Mouse (Mus musculus) MEL (cell line): ENCODE measurements around the gene Asic3. TPM values are rescaled to one million over a fixed set of nuclear protein-coding genes. Genes with fewer than 3 reads are reported as not detected.

ENCODE experiments used
- DNase-seq: peaks from one replicate; pipeline ENCODE4 v3.0.0; 2011; ENCODE audit warnings: low read depth, low spot score
- H3K27ac ChIP-seq: 2 replicates; pipeline ENCODE4 v1.5.1; 2012; ENCODE audit warnings: low read depth, mild to moderate bottlenecking, control low read depth, low read length, moderate library complexity; ENCODE audit not compliant: control insufficient read depth
- H3K27me3 ChIP-seq, 2 experiments: fragments of 150-350 bp in 1 of 2; sonication (generic) in 1 of 2; 2 replicates each; pipeline ENCODE4 v1.6.1; 2012; ENCODE audit warnings: low read length in 2 of 2, mild to moderate bottlenecking in 2 of 2, improper control_type of control experiment in 1 of 2, moderate library complexity in 1 of 2; ENCODE audit not compliant: insufficient read depth in 2 of 2, control insufficient read depth in 1 of 2
- H3K36me3 ChIP-seq, 2 experiments: 2 replicates each; pipeline ENCODE4 v1.6.1; 2012 to 2014; ENCODE audit warnings: low read length in 2 of 2, improper control_type of control experiment in 1 of 2, inconsistent platforms in 1 of 2, mild to moderate bottlenecking in 1 of 2; ENCODE audit not compliant: insufficient read depth in 2 of 2, control insufficient read depth in 1 of 2
- H3K4me1 ChIP-seq, 2 experiments: fragments of 150-350 bp in 1 of 2; sonication (generic) in 1 of 2; 2 replicates each; pipeline ENCODE4 v1.6.1; 2012; ENCODE audit warnings: low read length in 2 of 2, improper control_type of control experiment in 1 of 2, mild to moderate bottlenecking in 1 of 2; ENCODE audit not compliant: insufficient read depth in 2 of 2, control insufficient read depth in 1 of 2
- H3K4me3 ChIP-seq, 2 experiments: fragments of 150-350 bp in 1 of 2; sonication (generic) in 1 of 2; 2 replicates each; pipeline ENCODE4 v1.5.1; 2012; ENCODE audit warnings: low read depth in 2 of 2, low read length in 2 of 2, mild to moderate bottlenecking in 2 of 2, moderate library complexity in 2 of 2, control low read depth in 1 of 2, improper control_type of control experiment in 1 of 2; ENCODE audit not compliant: control insufficient read depth in 1 of 2, insufficient read depth in 1 of 2
- H3K79me2 ChIP-seq: 2 replicates; pipeline ENCODE4 v1.6.1; 2012; ENCODE audit warnings: mild to moderate bottlenecking, low read length, moderate library complexity; ENCODE audit not compliant: control insufficient read depth, poor library complexity, insufficient read depth
- H3K9ac ChIP-seq: 2 replicates; pipeline ENCODE4 v1.6.1; 2012; ENCODE audit warnings: low read depth, mild to moderate bottlenecking, control low read depth, low read length, moderate library complexity; ENCODE audit not compliant: control insufficient read depth, poor library complexity, severe bottlenecking
- H3K9me3 ChIP-seq: fragments of 150-350 bp; sonication (generic); replicated peaks from 2 replicates; pipeline ENCODE4 v1.6.1; 2012; ENCODE audit warnings: mild to moderate bottlenecking, low read length, improper control_type of control experiment, moderate library complexity; ENCODE audit not compliant: insufficient read depth
- CHD2 ChIP-seq: IDR thresholded peaks from 2 replicates; pipeline ENCODE4 v1.6.1; 2011; ENCODE audit warnings: low read length, improper control_type of control experiment
- E2F4 ChIP-seq: IDR thresholded peaks from 2 replicates; pipeline ENCODE4 v1.6.1; 2011; ENCODE audit warnings: low read depth, low read length, improper control_type of control experiment, borderline replicate concordance
- ELF1 ChIP-seq: IDR thresholded peaks from 2 replicates; pipeline ENCODE4 v1.6.1; 2014; ENCODE audit warnings: low read depth, mild to moderate bottlenecking, inconsistent platforms, low read length, improper control_type of control experiment, moderate library complexity
- EP300 ChIP-seq, 2 experiments: IDR thresholded peaks; 2 replicates each; pipeline ENCODE4 v1.6.1; 2011; ENCODE audit warnings: improper control_type of control experiment in 2 of 2, low read length in 2 of 2, low read depth in 1 of 2, mild to moderate bottlenecking in 1 of 2
- ETS1 ChIP-seq: IDR thresholded peaks from 2 replicates; pipeline ENCODE4 v1.6.1; 2012; ENCODE audit warnings: low read depth, mild to moderate bottlenecking, inconsistent platforms, low read length, improper control_type of control experiment, moderate library complexity
- GATA1 ChIP-seq: IDR thresholded peaks from 2 replicates; pipeline ENCODE4 v1.6.1; 2011; ENCODE audit warnings: low read depth, low read length, improper control_type of control experiment
- HCFC1 ChIP-seq: IDR thresholded peaks from 2 replicates; pipeline ENCODE4 v1.6.1; 2012; ENCODE audit warnings: low read depth, mild to moderate bottlenecking, inconsistent platforms, low read length, improper control_type of control experiment, moderate library complexity
- JUND ChIP-seq: IDR thresholded peaks from 2 replicates; pipeline ENCODE4 v1.6.1; 2011; ENCODE audit warnings: low read depth, mild to moderate bottlenecking, improper control_type of control experiment, low read length
- MAZ ChIP-seq: IDR thresholded peaks from 2 replicates; pipeline ENCODE4 v1.6.1; 2012; ENCODE audit warnings: low read depth, mild to moderate bottlenecking, inconsistent platforms, low read length, improper control_type of control experiment
- MEF2A ChIP-seq: IDR thresholded peaks from 2 replicates; pipeline ENCODE4 v1.6.1; 2014; ENCODE audit warnings: low read depth, mild to moderate bottlenecking, inconsistent platforms, low read length, improper control_type of control experiment; ENCODE audit not compliant: poor library complexity, insufficient replicate concordance, severe bottlenecking; ENCODE audit errors: extremely low read depth
- NRF1 ChIP-seq: IDR thresholded peaks from 2 replicates; pipeline ENCODE4 v1.6.1; 2014; ENCODE audit warnings: low read depth, mild to moderate bottlenecking, inconsistent platforms, low read length, improper control_type of control experiment, moderate library complexity; ENCODE audit not compliant: poor library complexity, insufficient read depth, severe bottlenecking
- POLR2A ChIP-seq, 2 experiments: IDR thresholded peaks; 2 replicates each; pipeline ENCODE4 v1.6.1; 2011 to 2012; ENCODE audit warnings: low read length in 2 of 2, mild to moderate bottlenecking in 2 of 2, control low read depth in 1 of 2, improper control_type of control experiment in 1 of 2, low read depth in 1 of 2, moderate library complexity in 1 of 2; ENCODE audit not compliant: control insufficient read depth in 1 of 2, insufficient read depth in 1 of 2, poor library complexity in 1 of 2
- RCOR1 ChIP-seq: IDR thresholded peaks from 2 replicates; pipeline ENCODE4 v1.6.1; 2012; ENCODE audit warnings: low read depth, mild to moderate bottlenecking, inconsistent platforms, low read length, improper control_type of control experiment
- TAL1 ChIP-seq: IDR thresholded peaks from 2 replicates; pipeline ENCODE4 v1.6.1; 2012; ENCODE audit warnings: mild to moderate bottlenecking, inconsistent platforms, low read length, moderate library complexity, mixed read lengths
- TBP ChIP-seq: IDR thresholded peaks from 2 replicates; pipeline ENCODE4 v1.8.0; 2011; ENCODE audit warnings: low read depth, low read length, improper control_type of control experiment
- TCF12 ChIP-seq: IDR thresholded peaks from 2 replicates; pipeline ENCODE4 v1.6.1; 2014; ENCODE audit warnings: low read depth, mild to moderate bottlenecking, inconsistent platforms, low read length, improper control_type of control experiment, moderate library complexity
- ZC3H11A ChIP-seq: IDR thresholded peaks from 2 replicates; pipeline ENCODE4 v1.6.1; 2012; ENCODE audit warnings: low read depth, mild to moderate bottlenecking, inconsistent platforms, low read length, improper control_type of control experiment
- ZKSCAN1 ChIP-seq: IDR thresholded peaks from 2 replicates; pipeline ENCODE4 v1.6.1; 2012; ENCODE audit warnings: low read depth, mild to moderate bottlenecking, inconsistent platforms, low read length, improper control_type of control experiment, moderate library complexity
- ZNF384 ChIP-seq: IDR thresholded peaks from 2 replicates; pipeline ENCODE4 v1.6.1; 2012; ENCODE audit warnings: low read depth, mild to moderate bottlenecking, inconsistent platforms, low read length, improper control_type of control experiment
- polyA plus RNA-seq, 2 experiments: library from polyadenylated mRNA; stranded (reverse) in 1 of 2; unstranded in 1 of 2; fragments of >175 nt in 1 of 2; fragments of >200 nt in 1 of 2; gene quantifications; 2 replicates each; pipeline versions ENCODE4 v1.2.1 to v1.2.4; 2012; ENCODE audit warnings: low replicate concordance in 2 of 2, low read depth in 1 of 2; ENCODE audit not compliant: insufficient read length in 2 of 2, insufficient read depth in 1 of 2, missing spikeins in 1 of 2
- total RNA-seq: library from RNA; depleted of rRNA; stranded (reverse); fragments of 300-350 nt; gene quantifications from 2 replicates; pipeline ENCODE4 v1.2.3, GENCODE M21; 2012

The Asic3 gene
- total and polyA plus RNA-seq, 3 experiments, result 0.04 to 0.35 TPM; not detected in 1

DNA sequence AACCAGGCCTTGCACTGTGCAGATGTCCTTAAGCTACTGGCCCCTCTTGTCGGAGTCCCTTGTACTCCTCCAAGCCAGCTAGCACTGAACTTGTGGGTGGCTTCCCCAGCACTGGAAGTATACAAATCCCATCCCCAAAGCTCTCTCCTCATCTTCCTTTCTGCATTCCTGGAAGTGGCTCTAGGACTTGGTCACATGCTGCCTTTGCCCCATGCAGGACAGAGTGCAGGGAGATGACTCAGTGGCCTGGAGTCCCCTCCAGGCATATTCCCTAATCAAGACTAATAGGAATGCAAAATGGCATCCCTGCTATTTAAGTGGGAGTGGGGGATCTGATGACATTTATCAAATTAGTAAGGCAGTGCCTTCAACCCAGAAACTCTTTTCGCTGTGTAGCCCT lies 1.1 kb upstream of the Asic3 start:
- DNase-seq, result no peak
- no peak overlapping the region for H3K9ac ChIP-seq

DNA sequence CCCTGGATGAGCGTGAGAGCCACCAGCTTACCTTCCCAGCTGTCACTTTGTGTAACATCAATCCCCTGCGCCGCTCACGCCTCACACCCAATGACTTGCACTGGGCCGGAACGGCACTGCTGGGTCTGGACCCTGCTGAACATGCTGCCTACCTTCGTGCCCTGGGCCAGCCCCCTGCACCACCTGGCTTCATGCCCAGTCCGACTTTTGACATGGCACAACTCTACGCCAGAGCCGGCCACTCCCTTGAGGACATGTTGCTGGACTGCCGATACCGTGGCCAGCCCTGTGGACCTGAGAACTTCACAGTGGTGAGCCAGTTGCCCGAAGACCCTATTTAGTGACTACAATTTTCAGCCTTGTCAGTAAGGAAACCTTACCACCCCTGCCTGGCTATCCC lies 746 bp downstream of the Asic3 start:
- no peaks in the 10 kb centered on the region for H3K79me2 ChIP-seq
- no peak overlapping the region for H3K27ac ChIP-seq
- no peak overlapping the region for H3K4me3 ChIP-seq
- H3K9ac ChIP-seq, result no peak overlapping the region
- H3K4me1 ChIP-seq, result peaks cover 0 to 3% of the 10 kb centered on the region in 2 experiments; a peak in 1 of 4 replicates
- no peaks in the 10 kb centered on the region for H3K27me3 ChIP-seq
- no peak for DNase-seq
- no peaks in the 10 kb centered on the region for H3K9me3 ChIP-seq
- no peak for TF ChIP-seq NRF1
- TF ChIP-seq ZNF384, result no peak
- no peak for TF ChIP-seq HCFC1
- no peak for TF ChIP-seq TBP
- TF ChIP-seq TCF12, result no peak
- no peak for TF ChIP-seq ELF1
- no peak for TF ChIP-seq POLR2A (IDR thresholded peaks at IDR 0.05; ENCODE audit: control insufficient read depth in 1 of 2, insufficient read depth in 1 of 2, low read depth in 1 of 2, low read length in 2 of 2, poor library complexity in 1 of 2)
- TF ChIP-seq TAL1, result no peak
- TF ChIP-seq MAZ, result no peak
- no peak for TF ChIP-seq GATA1
- TF ChIP-seq CHD2, result no peak
- TF ChIP-seq JUND, result no peak
- no peak for TF ChIP-seq RCOR1
- H3K36me3 ChIP-seq, result no peaks in the 10 kb centered on the region

More for the DNA sequence above, 1.1 kb upstream of the Asic3 start:
- Histone ChIP-seq H3K4me3 (no peak overlapping the region), H3K79me2 (no peaks in the 10 kb centered on the region), H3K4me1 (peaks cover 0 to 3% of the 10 kb centered on the region in 2 experiments; a peak in 1 of 4 replicates), H3K27me3 (no peaks in the 10 kb centered on the region), H3K27ac (no peak overlapping the region), H3K36me3 (no peaks in the 10 kb centered on the region; a peak in 1 of 4 replicates), H3K9me3 (no peaks in the 10 kb centered on the region)
- TF ChIP-seq MEF2A (no peak), ZKSCAN1 (no peak), ZC3H11A (no peak), EP300 (IDR thresholded peaks at IDR 0.05; ENCODE audit: low read depth in 1 of 2, low read length in 2 of 2) (no peak), ETS1 (no peak), POLR2A (IDR thresholded peaks at IDR 0.05; ENCODE audit: control insufficient read depth in 1 of 2, insufficient read depth in 1 of 2, low read depth in 1 of 2, low read length in 2 of 2, poor library complexity in 1 of 2) (no peak), E2F4 (no peak)
